In genomic region chr4:65243245-65243644, GRCm38 (mm10) we compare ENCODE assay signal across 13 mouse cellular contexts.
DNase-seq lines count a peak whose midpoint lies in the region; ATAC-seq and TF ChIP-seq lines count a peak whose summit lies in the region.
"Had no signal": no experiment of that assay in that cellular context is flagged by ENCODE, and none has a peak within 500 bp of the region (broad histone marks: within the 10 kb centered on the region; RNA-seq: fewer than 3 reads in every experiment).

No protein-coding gene starts in this region.

- no peak for TF ChIP-seq CTCF in lung, postnatal 0 days (IDR thresholded peaks at IDR 0.05)

- H3K9ac ChIP-seq in forebrain, embryonic 12.5 days: no peak overlapping the region
- no peak overlapping the region for H3K9ac ChIP-seq in kidney, embryonic 16.5 days (replicated peaks; ENCODE audit: low read length)
- H3K9ac ChIP-seq in lung, postnatal 0 days (replicated peaks; ENCODE audit: low read depth): no peak overlapping the region
- H3K9ac ChIP-seq: embryonic facial prominence, embryonic 12.5 days; lung, embryonic 15.5 days had no signal

- no peak for ATAC-seq in forebrain, embryonic 12.5 days (ENCODE audit: low FRiP score)
- peak; percentile 93 for ATAC-seq in kidney, embryonic 16.5 days (ENCODE audit: low FRiP score, low TSS enrichment)
- no peak for ATAC-seq in lung, postnatal 0 days

- H3K27ac ChIP-seq in forebrain, embryonic 10.5 days: peak overlapping the region; percentile 60
- H3K27ac ChIP-seq in forebrain, embryonic 12.5 days: no peak overlapping the region
- no peak overlapping the region; the same call in 1 of the 2 replicates for H3K27ac ChIP-seq in kidney, embryonic 16.5 days (ENCODE audit: low read length)
- no peak overlapping the region for H3K27ac ChIP-seq in lung, postnatal 0 days (ENCODE audit: low read length)
- H3K27ac ChIP-seq: embryonic facial prominence, embryonic 12.5 days; lung, embryonic 15.5 days had no signal

- H3K4me2 ChIP-seq in forebrain, embryonic 12.5 days: no peak overlapping the region
- no peak overlapping the region for H3K4me2 ChIP-seq in kidney, embryonic 16.5 days (replicated peaks; ENCODE audit: low read depth, low read length)
- H3K4me2 ChIP-seq in lung, postnatal 0 days (replicated peaks; ENCODE audit: low read depth, low read length): no peak overlapping the region
- H3K4me2 ChIP-seq: embryonic facial prominence, embryonic 12.5 days; lung, embryonic 15.5 days had no signal

- peaks cover 71% of the 10 kb centered on the region for H3K4me1 ChIP-seq in forebrain, embryonic 10.5 days
- H3K4me1 ChIP-seq in forebrain, embryonic 12.5 days: peaks cover 26% of the 10 kb centered on the region
- peaks cover 13% of the 10 kb centered on the region for H3K4me1 ChIP-seq in kidney, embryonic 16.5 days (ENCODE audit: insufficient read depth, low read length)
- no peaks in the 10 kb centered on the region for H3K4me1 ChIP-seq in lung, postnatal 0 days (ENCODE audit: insufficient read depth, low read depth, low read length)
- H3K4me1 ChIP-seq: lung, embryonic 15.5 days had no signal

- 16% methylated on average over 2 of the region's 2 CpGs for WGBS in forebrain, embryonic 10.5 days
- WGBS in forebrain, embryonic 12.5 days: 33% methylated on average over 2 of the region's 2 CpGs
- WGBS in kidney, embryonic 16.5 days: 23% methylated on average over 2 of the region's 2 CpGs
- WGBS in lung, postnatal 0 days: 45% methylated on average over 2 of the region's 2 CpGs

- no peaks in the 10 kb centered on the region for H3K9me3 ChIP-seq in forebrain, embryonic 10.5 days
- no peaks in the 10 kb centered on the region for H3K9me3 ChIP-seq in forebrain, embryonic 12.5 days
- no peaks in the 10 kb centered on the region for H3K9me3 ChIP-seq in kidney, embryonic 16.5 days (ENCODE audit: low read length)
- H3K9me3 ChIP-seq in lung, postnatal 0 days (ENCODE audit: low read length): no peaks in the 10 kb centered on the region
- H3K9me3 ChIP-seq: embryonic facial prominence, embryonic 12.5 days; lung, embryonic 15.5 days had no signal

- TF ChIP-seq EP300 in lung, postnatal 0 days (IDR thresholded peaks at IDR 0.05): no peak

- H3K4me3 ChIP-seq in forebrain, embryonic 10.5 days: no peak overlapping the region
- H3K4me3 ChIP-seq in forebrain, embryonic 12.5 days (replicated peaks): no peak overlapping the region
- H3K4me3 ChIP-seq in kidney, embryonic 16.5 days (ENCODE audit: low read length): no peak overlapping the region
- no peak overlapping the region for H3K4me3 ChIP-seq in lung, postnatal 0 days (ENCODE audit: low read depth, low read length)
- H3K4me3 ChIP-seq: embryonic facial prominence, embryonic 12.5 days; lung, embryonic 15.5 days had no signal

- H3K36me3 ChIP-seq in forebrain, embryonic 10.5 days (replicated peaks): no peaks in the 10 kb centered on the region
- no peaks in the 10 kb centered on the region for H3K36me3 ChIP-seq in forebrain, embryonic 12.5 days (replicated peaks)
- no peaks in the 10 kb centered on the region for H3K36me3 ChIP-seq in kidney, embryonic 16.5 days (ENCODE audit: insufficient read depth, low read length)
- H3K36me3 ChIP-seq in lung, postnatal 0 days (ENCODE audit: insufficient read depth, low read length): no peaks in the 10 kb centered on the region
- H3K36me3 ChIP-seq: embryonic facial prominence, embryonic 12.5 days; lung, embryonic 15.5 days had no signal

- no peak for DNase-seq in forebrain, embryonic 10.5 days (ENCODE audit: extremely low spot score, low spot score)
- no peak for DNase-seq in kidney, postnatal 36 days
- peak; percentile 68 for DNase-seq in embryo, embryonic 10.5 days (ENCODE audit: low spot score)
- peak; percentile 42 for DNase-seq in testis, postnatal 10 days (ENCODE audit: low spot score)
- DNase-seq in lung, postnatal 0 days (ENCODE audit: low spot score): no peak
- DNase-seq in gastrocnemius, postnatal 4 days (ENCODE audit: low spot score in 2 of 2): no peak
- DNase-seq: cerebellum, adult 9-10 months; kidney, postnatal 10 days; liver had no signal

- H3K27me3 ChIP-seq in forebrain, embryonic 10.5 days (ENCODE audit: poor library complexity, severe bottlenecking): peaks cover 87% of the 10 kb centered on the region
- H3K27me3 ChIP-seq in forebrain, embryonic 12.5 days: peaks cover 28% of the 10 kb centered on the region
- no peaks in the 10 kb centered on the region for H3K27me3 ChIP-seq in kidney, embryonic 16.5 days (ENCODE audit: insufficient read depth, low read length)
- H3K27me3 ChIP-seq in lung, postnatal 0 days (replicated peaks; ENCODE audit: insufficient read depth, low read length): no peaks in the 10 kb centered on the region
- H3K27me3 ChIP-seq: embryonic facial prominence, embryonic 12.5 days; lung, embryonic 15.5 days had no signal

Comparison
In these comparisons a context has a peak if more than half of its experiments do, and no peak if none do; other contexts are left out.
1. DNase-seq: peak in embryo, embryonic 10.5 days (single experiment) and testis, postnatal 10 days (single experiment); none in forebrain, embryonic 10.5 days (single experiment), kidney, postnatal 36 days (0 of 2), lung, postnatal 0 days (single experiment) and gastrocnemius, postnatal 4 days (0 of 2).